Mouse (Mus musculus) forebrain, embryonic 11.5 days (tissue): ENCODE data around the gene Mybph. TPM values are rescaled to one million over a fixed set of nuclear protein-coding genes. Genes with fewer than 3 reads are reported as not detected.

Experiments used
- ATAC-seq: fragments of 200-750 bp; cut with Nextera tagmentation; replicated peaks from 2 replicates; pipeline ENCODE4 v1.8.0; 2017; ENCODE audit warnings: moderate TSS enrichment; ENCODE audit not compliant: low FRiP score
- DNase-seq: peaks from one replicate; pipeline ENCODE4 v3.0.0-alpha.2; 2017; ENCODE audit warnings: low spot score
- H3K27ac ChIP-seq: fragments of 300-500 bp; sonication (generic); 2 replicates; pipeline ENCODE4 v1.5.1; 2014; ENCODE audit warnings: low read depth, low read length
- H3K27me3 ChIP-seq: fragments of 300-500 bp; sonication (generic); 2 replicates; pipeline ENCODE4 v1.6.1; 2014; ENCODE audit warnings: mild to moderate bottlenecking, low read length, mixed read lengths; ENCODE audit not compliant: control insufficient read depth, insufficient read depth
- H3K36me3 ChIP-seq: fragments of 300-500 bp; sonication (generic); 2 replicates; pipeline ENCODE4 v1.6.1; 2014; ENCODE audit warnings: mild to moderate bottlenecking, low read length, moderate library complexity, mixed read lengths; ENCODE audit not compliant: control insufficient read depth, insufficient read depth
- H3K4me1 ChIP-seq: fragments of 300-500 bp; sonication (generic); replicated peaks from 2 replicates; pipeline ENCODE4 v1.6.1; 2014; ENCODE audit warnings: low read length, mixed read lengths; ENCODE audit not compliant: control insufficient read depth, insufficient read depth
- H3K4me2 ChIP-seq: fragments of 300-500 bp; sonication (generic); 2 replicates; pipeline ENCODE4 v1.6.1; 2014; ENCODE audit warnings: low read depth, mild to moderate bottlenecking, low read length, moderate library complexity, mixed read lengths; ENCODE audit not compliant: severe bottlenecking
- H3K4me3 ChIP-seq: fragments of 300-500 bp; sonication (generic); 2 replicates; pipeline ENCODE4 v1.5.1; 2014; ENCODE audit warnings: low read depth, low read length
- H3K9ac ChIP-seq: fragments of 300-500 bp; sonication (generic); 2 replicates; pipeline ENCODE4 v1.6.1; 2014; ENCODE audit warnings: low read length
- H3K9me3 ChIP-seq: fragments of 300-500 bp; sonication (generic); 2 replicates; pipeline ENCODE4 v1.6.1; 2016; ENCODE audit warnings: low read length, mixed read lengths; ENCODE audit not compliant: control insufficient read depth
- WGBS: fragments of 180-500 bp; shearing (Covaris S2); extraction: QIAGEN DNeasy Blood & Tissue Kit; methylation state at CpG from one replicate; pipeline ENCODE4 v1.1.7; 2014; 5-methylcytosine and 5-hydroxymethylcytosine counted together
- polyA plus RNA-seq: library from polyadenylated mRNA; unstranded; fragments of >200 nt; fragmentation: Nextera tagmentation; extraction: Ambion mirVana; gene quantifications from 2 replicates; pipeline ENCODE4 v1.2.1, GENCODE M21; 2014

Gene Mybph
- polyA plus RNA-seq, 1 experiment from 2014 or later, result not detected

GRCm38 (mm10) chr1:134168985-134169697 lies 24.1 kb upstream of the Mybph start:
- 90% methylated on average over 8 of the region's 8 CpGs for WGBS
- Histone ChIP-seq H3K4me2 (no peak overlapping the region), H3K9ac (no peak overlapping the region), H3K36me3 (no peaks in the 10 kb centered on the region), H3K9me3 (no peaks in the 10 kb centered on the region), H3K4me3 (no peak overlapping the region), H3K27me3 (no peaks in the 10 kb centered on the region), H3K4me1 (no peaks in the 10 kb centered on the region), H3K27ac (no peak overlapping the region)
- DNase-seq (no peak), ATAC-seq (no peak)

- Histone ChIP-seq H3K27ac (no peak overlapping the region), H3K9ac (no peak overlapping the region), H3K4me2 (no peak overlapping the region), H3K36me3 (no peaks in the 10 kb centered on the region), H3K4me3 (no peak overlapping the region), H3K27me3 (no peaks in the 10 kb centered on the region), H3K4me1 (no peaks in the 10 kb centered on the region), H3K9me3 (no peaks in the 10 kb centered on the region)
- DNase-seq, result no peak
- no peak for ATAC-seq
- WGBS, result 58% methylated on average over 7 of the region's 7 CpGs
Measured at GRCm38 (mm10) chr1:134173081-134173480, 20.2 kb upstream of the Mybph start.

GRCm38 (mm10) chr1:134177976-134178375 lies 15.3 kb upstream of the Mybph start:
- Histone ChIP-seq H3K9me3 (no peaks in the 10 kb centered on the region), H3K4me3 (no peak overlapping the region), H3K27me3 (no peaks in the 10 kb centered on the region), H3K4me1 (no peaks in the 10 kb centered on the region), H3K27ac (no peak overlapping the region), H3K9ac (no peak overlapping the region), H3K36me3 (no peaks in the 10 kb centered on the region), H3K4me2 (no peak overlapping the region)
- DNase-seq (no peak), ATAC-seq (no peak)
- WGBS, result 89% methylated on average over 5 of the region's 5 CpGs

DNA sequence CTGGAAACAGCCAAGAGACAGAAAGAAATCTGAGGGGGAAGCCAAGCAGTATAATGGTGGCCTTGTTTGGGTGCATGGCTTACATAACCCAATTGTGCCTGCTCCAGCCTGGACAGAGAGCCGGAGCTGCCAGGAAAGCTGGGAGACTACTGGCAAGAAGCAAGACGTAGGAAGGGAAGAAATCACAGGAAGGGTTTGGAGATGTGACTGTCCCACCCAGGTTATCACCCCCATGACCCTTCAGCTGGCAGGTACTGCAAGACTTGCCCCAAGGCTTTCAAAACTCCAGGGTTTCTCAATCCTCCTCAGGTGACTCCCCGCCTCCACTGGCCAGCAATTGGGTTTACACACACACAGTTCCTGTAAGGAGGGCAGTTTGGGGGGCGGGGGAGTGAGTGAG lies 11.2 kb upstream of the Mybph start, which contains the start of gene Chil1:
Gene Chil1, plus strand, starts transcription at position 152 of the 400 bp plus-strand sequence.
- Histone ChIP-seq H3K4me1 (no peaks in the 10 kb centered on the region), H3K9ac (no peak within 1 kb of the TSS), H3K9me3 (no peaks in the 10 kb centered on the region), H3K36me3 (no peaks in the 10 kb centered on the region), H3K27ac (no peak within 1 kb of the TSS), H3K27me3 (no peaks in the 10 kb centered on the region), H3K4me3 (no peak within 1 kb of the TSS), H3K4me2 (no peak within 1 kb of the TSS)
- ATAC-seq (no peak), DNase-seq (no peak)
- 42% methylated on average over 4 of the region's 4 CpGs for WGBS

GRCm38 (mm10) chr1:134184089-134184488 lies 9.2 kb upstream of the Mybph start:
- DNase-seq, result no peak

DNA sequence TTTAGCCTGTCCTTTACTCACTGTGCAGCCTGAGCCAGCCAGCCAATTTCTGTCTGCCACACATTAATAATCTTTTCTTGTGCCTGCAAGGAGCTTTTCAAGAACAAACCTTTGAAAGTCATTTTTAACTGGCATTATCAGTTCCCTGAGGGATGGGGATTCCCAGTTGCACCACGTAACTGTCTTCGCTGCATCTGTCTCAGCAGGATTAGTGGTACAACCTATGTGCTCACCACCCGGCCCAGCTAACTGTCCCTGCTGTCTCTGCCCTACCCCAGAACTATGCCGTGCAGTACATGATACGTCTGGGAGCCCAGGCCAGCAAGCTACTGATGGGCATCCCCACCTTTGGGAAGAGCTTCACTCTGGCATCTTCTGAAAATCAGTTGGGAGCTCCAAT lies 5.0 kb upstream of the Mybph start:
- Histone ChIP-seq H3K4me3 (no peak overlapping the region), H3K27ac (no peak overlapping the region), H3K4me2 (no peak overlapping the region), H3K27me3 (no peaks in the 10 kb centered on the region), H3K36me3 (no peaks in the 10 kb centered on the region), H3K9me3 (no peaks in the 10 kb centered on the region), H3K9ac (no peak overlapping the region), H3K4me1 (no peaks in the 10 kb centered on the region)
- 81% methylated on average over 5 of the region's 5 CpGs for WGBS
- no peak for ATAC-seq
- no peak for DNase-seq

More at GRCm38 (mm10) chr1:134184089-134184488, 9.2 kb upstream of the Mybph start:
- no peak overlapping the region for H3K4me2 ChIP-seq
- H3K9me3 ChIP-seq, result no peaks in the 10 kb centered on the region
- no peak overlapping the region for H3K4me3 ChIP-seq
- no peak for ATAC-seq
- H3K9ac ChIP-seq, result no peak overlapping the region
- H3K27ac ChIP-seq, result no peak overlapping the region
- H3K4me1 ChIP-seq, result no peaks in the 10 kb centered on the region
- no peaks in the 10 kb centered on the region for H3K27me3 ChIP-seq
- 91% methylated on average over 4 of the region's 4 CpGs for WGBS
- no peaks in the 10 kb centered on the region for H3K36me3 ChIP-seq

GRCm38 (mm10) chr1:134188989-134189729 lies 4.1 kb upstream of the Mybph start:
- Histone ChIP-seq H3K4me1 (no peaks in the 10 kb centered on the region), H3K27ac (no peak overlapping the region), H3K4me2 (no peak overlapping the region), H3K4me3 (no peak overlapping the region), H3K36me3 (no peaks in the 10 kb centered on the region), H3K27me3 (no peaks in the 10 kb centered on the region), H3K9ac (no peak overlapping the region), H3K9me3 (no peaks in the 10 kb centered on the region)
- 32% methylated on average over 12 of the region's 12 CpGs for WGBS
- ATAC-seq (no peak), DNase-seq (no peak)

DNA sequence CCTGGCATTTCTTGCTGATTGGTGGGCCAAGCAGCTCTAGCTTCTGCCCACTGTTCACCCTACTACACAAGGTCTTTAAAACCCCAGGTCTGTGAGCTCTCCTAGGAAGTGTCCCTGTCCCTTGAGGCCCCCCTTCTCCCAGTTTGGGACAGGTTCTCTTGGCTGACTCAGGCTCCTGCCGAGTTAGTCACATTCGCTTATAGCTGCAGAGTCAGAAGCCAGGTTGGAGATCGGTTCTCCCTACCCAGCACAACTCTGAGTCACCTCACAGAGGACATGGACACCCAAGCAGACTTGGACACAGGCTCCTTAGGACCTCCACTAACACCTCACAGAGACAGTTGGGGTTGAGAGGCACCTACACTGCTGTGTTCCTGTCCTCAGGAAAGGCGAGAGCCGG lies 2.1 kb upstream of the Mybph start:
- no peaks in the 10 kb centered on the region for H3K4me1 ChIP-seq
- no peak overlapping the region for H3K9ac ChIP-seq
- H3K36me3 ChIP-seq, result no peaks in the 10 kb centered on the region
- ATAC-seq, result no peak
- 89% methylated on average over 5 of the region's 5 CpGs for WGBS
- no peak for DNase-seq
- no peak overlapping the region for H3K27ac ChIP-seq
- H3K4me3 ChIP-seq, result no peak overlapping the region
- no peak overlapping the region for H3K4me2 ChIP-seq
- no peaks in the 10 kb centered on the region for H3K9me3 ChIP-seq
- no peaks in the 10 kb centered on the region for H3K27me3 ChIP-seq
